Mouse (Mus musculus) cerebellum, adult 2 months (tissue): Measurements from ENCODE around the gene B3galt6.

Source experiments
- CTCF ChIP-seq: fragments of 200-500 bp; IDR thresholded peaks from 2 replicates; pipeline ENCODE4 v1.5.1; 2011; ENCODE audit warnings: low read depth, mild to moderate bottlenecking, control low read depth, low read length, moderate library complexity, borderline replicate concordance; ENCODE audit not compliant: insufficient read depth
- POLR2A ChIP-seq: fragments of 200-500 bp; IDR thresholded peaks from 2 replicates; pipeline ENCODE4 v1.6.1; 2011; ENCODE audit warnings: low read length, control low read depth, borderline replicate concordance; ENCODE audit not compliant: insufficient read depth

GRCm38 (mm10) chr4:155983788-155984187, 8.7 kb downstream of the B3galt6 start:
- TF ChIP-seq POLR2A: no peak
- no peak for TF ChIP-seq CTCF
